Mouse (Mus musculus) heart, postnatal 0 days (tissue): Measurements from ENCODE around the gene Kif7. TPM values are rescaled to one million over a fixed set of nuclear protein-coding genes. Genes with fewer than 3 reads are reported as not detected.

Experiments
- ATAC-seq: fragments of 200-750 bp; cut with Nextera tagmentation; 2 replicates; pipeline ENCODE4 v1.8.0; 2017; ENCODE audit warnings: low read depth, moderate number of reproducible peaks, moderate library complexity; ENCODE audit not compliant: insufficient read depth
- DNase-seq: peaks from one replicate; pipeline ENCODE4 v3.0.0-alpha.2; 2016; ENCODE audit warnings: low spot score
- H3K27ac ChIP-seq: fragments of 300-500 bp; sonication (generic); 2 replicates; pipeline ENCODE4 v1.5.1; 2014; ENCODE audit warnings: low read depth, mild to moderate bottlenecking
- H3K27me3 ChIP-seq: fragments of 300-500 bp; sonication (generic); 2 replicates; pipeline ENCODE4 v1.6.1; 2014; ENCODE audit warnings: low read length, mixed read lengths; ENCODE audit not compliant: control insufficient read depth, insufficient read depth
- H3K36me3 ChIP-seq: fragments of 300-500 bp; sonication (generic); replicated peaks from 2 replicates; pipeline ENCODE4 v1.6.1; 2014; ENCODE audit warnings: low read length, mixed read lengths; ENCODE audit not compliant: control insufficient read depth, insufficient read depth
- H3K4me1 ChIP-seq: fragments of 300-500 bp; sonication (generic); 2 replicates; pipeline ENCODE4 v1.6.1; 2014; ENCODE audit warnings: antibody characterized with exemption; ENCODE audit not compliant: control insufficient read depth, insufficient read depth
- H3K4me2 ChIP-seq: fragments of 300-500 bp; sonication (generic); 2 replicates; pipeline ENCODE4 v1.6.1; 2014; ENCODE audit warnings: low read depth, mild to moderate bottlenecking, low read length, moderate library complexity
- H3K4me3 ChIP-seq: fragments of 300-500 bp; sonication (generic); 2 replicates; pipeline ENCODE4 v1.5.1; 2014; ENCODE audit warnings: low read depth, low read length
- H3K9ac ChIP-seq: fragments of 300-500 bp; sonication (generic); replicated peaks from 2 replicates; pipeline ENCODE4 v1.6.1; 2014; ENCODE audit warnings: low read depth, low read length, mixed read lengths
- H3K9me3 ChIP-seq: fragments of 300-500 bp; sonication (generic); replicated peaks from 2 replicates; pipeline ENCODE4 v1.6.1; 2016; ENCODE audit warnings: low read length; ENCODE audit not compliant: control insufficient read depth
- CTCF ChIP-seq: IDR thresholded peaks from 2 replicates; pipeline ENCODE4 v1.5.1; 2016; ENCODE audit warnings: antibody characterized with exemption, control low read depth, low read depth
- EP300 ChIP-seq: IDR thresholded peaks from 2 replicates; pipeline ENCODE4 v1.6.1; 2016; ENCODE audit warnings: antibody characterized with exemption, low read depth
- WGBS: fragments of 180-500 bp; shearing (Covaris S2); extraction: QIAGEN DNeasy Blood & Tissue Kit; methylation state at CpG from one replicate; pipeline ENCODE4 v1.1.7; 2014; 5-methylcytosine and 5-hydroxymethylcytosine counted together
- polyA plus RNA-seq: library from polyadenylated mRNA; unstranded; fragments of >200 nt; fragmentation: Nextera tagmentation; extraction: Ambion mirVana; gene quantifications from 2 replicates; pipeline ENCODE4 v1.2.1, GENCODE M21; 2015
- total RNA-seq: library from RNA; depleted of rRNA; stranded (reverse); fragments of >200 nt; gene quantifications from 2 replicates; pipeline ENCODE4 v1.2.3, GENCODE M21; 2014; ENCODE audit warnings: low replicate concordance; rRNA removed

Gene Kif7
- 1.7 and 2.0 TPM in 2 replicates for total RNA-seq
- 0.92 and 0.93 TPM in 2 replicates for polyA plus RNA-seq

GRCm38 (mm10) chr7:79715187-79715981 is at the start of gene Kif7:
Gene Kif7, minus strand, starts transcription at chr7:79715720.
- peak within 1 kb of the TSS; percentile 72 for H3K9ac ChIP-seq
- peaks cover 8% of the 10 kb centered on the region for H3K27me3 ChIP-seq
- ATAC-seq (peak; percentile 90), DNase-seq (peak; percentile 68)
- peak within 1 kb of the TSS; percentile 98 for H3K4me2 ChIP-seq
- no peak within 1 kb of the TSS for H3K27ac ChIP-seq
- under 1% methylated on average over 51 of the region's 55 CpGs for WGBS
- no peaks in the 10 kb centered on the region for H3K4me1 ChIP-seq
- no peaks in the 10 kb centered on the region for H3K9me3 ChIP-seq
- peak within 1 kb of the TSS; percentile 85 for H3K4me3 ChIP-seq
- TF ChIP-seq EP300 (no peak), CTCF (no peak)
- H3K36me3 ChIP-seq, result no peaks in the 10 kb centered on the region

- WGBS, result 72% methylated on average over 8 of the region's 8 CpGs
- Histone ChIP-seq H3K9me3 (no peaks in the 10 kb centered on the region), H3K4me3 (no peak overlapping the region), H3K9ac (no peak overlapping the region), H3K27ac (no peak overlapping the region), H3K27me3 (no peaks in the 10 kb centered on the region), H3K4me2 (no peak overlapping the region), H3K36me3 (no peaks in the 10 kb centered on the region), H3K4me1 (no peaks in the 10 kb centered on the region)
- no peak for TF ChIP-seq EP300
- TF ChIP-seq CTCF, result no peak
- DNase-seq (no peak), ATAC-seq (no peak)
Observed at GRCm38 (mm10) chr7:79762106-79762505, 46.6 kb upstream of the Kif7 start.

DNA sequence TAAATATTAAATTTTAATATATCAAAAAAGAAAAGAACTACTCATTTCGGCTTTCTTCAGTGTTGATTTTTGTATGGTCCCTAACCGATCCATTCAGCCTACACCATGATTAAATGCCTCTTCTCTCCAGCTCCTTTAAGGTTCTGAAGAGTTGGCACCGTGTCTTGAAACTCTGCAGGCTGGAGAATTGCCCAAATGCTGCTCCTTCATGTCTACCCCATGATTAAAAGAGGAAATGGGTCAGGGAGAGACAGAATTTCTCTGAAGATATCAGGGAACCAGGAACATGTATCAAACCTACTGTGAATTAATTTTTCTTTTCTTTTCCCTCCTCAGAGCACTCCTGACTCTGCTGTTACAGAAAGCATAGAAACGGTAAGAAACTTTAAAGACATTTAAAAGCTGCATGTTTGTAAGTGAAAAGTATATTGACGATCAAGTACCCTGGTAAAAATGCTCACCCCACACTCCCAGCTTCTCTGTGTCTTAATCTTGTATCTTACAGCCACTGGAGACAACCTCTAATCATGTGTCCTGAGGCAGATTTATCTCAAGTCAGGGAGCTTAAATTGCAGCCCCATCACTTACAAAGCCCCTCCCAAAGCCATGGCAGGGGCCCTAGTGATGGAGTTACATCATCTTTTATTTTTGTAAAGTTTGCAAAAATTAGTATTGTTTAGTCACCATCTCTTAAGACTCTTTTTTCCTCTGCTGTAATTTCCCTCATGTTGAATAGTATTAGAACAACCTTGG is 45.8 kb upstream of the Kif7 start:
- Histone ChIP-seq H3K9me3 (no peaks in the 10 kb centered on the region), H3K4me3 (no peak overlapping the region), H3K4me2 (no peak overlapping the region), H3K36me3 (no peaks in the 10 kb centered on the region), H3K27ac (no peak overlapping the region), H3K27me3 (no peaks in the 10 kb centered on the region), H3K4me1 (no peaks in the 10 kb centered on the region), H3K9ac (no peak overlapping the region)
- no peak for DNase-seq
- 63% methylated on average over 5 of the region's 5 CpGs for WGBS
- TF ChIP-seq CTCF, result no peak
- TF ChIP-seq EP300, result no peak
- no peak for ATAC-seq

GRCm38 (mm10) chr7:79759766-79760165 is 44.2 kb upstream of the Kif7 start:
- ATAC-seq, result no peak
- DNase-seq, result no peak
- TF ChIP-seq CTCF, result no peak
- no peak for TF ChIP-seq EP300
- Histone ChIP-seq H3K9ac (no peak overlapping the region), H3K4me3 (no peak overlapping the region), H3K36me3 (no peaks in the 10 kb centered on the region), H3K27ac (no peak overlapping the region), H3K4me1 (no peaks in the 10 kb centered on the region), H3K4me2 (no peak overlapping the region), H3K9me3 (no peaks in the 10 kb centered on the region), H3K27me3 (no peaks in the 10 kb centered on the region)

DNA sequence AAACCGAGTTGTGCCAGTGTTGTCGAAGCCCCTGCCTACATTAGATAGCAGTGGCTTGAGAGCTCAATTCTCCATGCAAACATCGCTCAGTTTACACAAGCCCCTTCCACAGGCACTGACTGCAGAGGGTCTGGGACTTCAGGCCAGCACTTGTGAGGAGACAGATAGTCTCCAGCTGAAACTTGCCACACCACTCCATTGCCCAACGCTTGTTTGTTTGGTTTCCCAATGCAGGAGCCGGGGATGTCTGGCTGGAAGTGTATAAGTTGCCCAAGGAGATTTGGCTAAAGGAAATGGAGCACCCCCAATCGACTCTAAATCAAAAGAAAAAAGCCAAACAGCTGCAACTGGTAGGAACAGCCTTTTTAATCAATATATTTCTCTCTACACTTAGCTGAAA is 42.7 kb upstream of the Kif7 start:
- no peak for ATAC-seq
- Histone ChIP-seq H3K9ac (no peak overlapping the region), H3K4me2 (no peak overlapping the region), H3K36me3 (no peaks in the 10 kb centered on the region), H3K27ac (no peak overlapping the region), H3K4me1 (no peaks in the 10 kb centered on the region), H3K9me3 (no peaks in the 10 kb centered on the region), H3K27me3 (no peaks in the 10 kb centered on the region), H3K4me3 (no peak overlapping the region)
- DNase-seq, result no peak
- WGBS, result 62% methylated on average over 6 of the region's 6 CpGs
- TF ChIP-seq CTCF, result no peak
- no peak for TF ChIP-seq EP300
